Mouse (Mus musculus): Measurements from ENCODE around the gene Mtif2.
"Not testable (repeated sequence)": the region's sequence is repeated elsewhere in the genome, so short reads cannot be mapped to it uniquely, and the experiment has no call there.

Mtif2 gene

DNA sequence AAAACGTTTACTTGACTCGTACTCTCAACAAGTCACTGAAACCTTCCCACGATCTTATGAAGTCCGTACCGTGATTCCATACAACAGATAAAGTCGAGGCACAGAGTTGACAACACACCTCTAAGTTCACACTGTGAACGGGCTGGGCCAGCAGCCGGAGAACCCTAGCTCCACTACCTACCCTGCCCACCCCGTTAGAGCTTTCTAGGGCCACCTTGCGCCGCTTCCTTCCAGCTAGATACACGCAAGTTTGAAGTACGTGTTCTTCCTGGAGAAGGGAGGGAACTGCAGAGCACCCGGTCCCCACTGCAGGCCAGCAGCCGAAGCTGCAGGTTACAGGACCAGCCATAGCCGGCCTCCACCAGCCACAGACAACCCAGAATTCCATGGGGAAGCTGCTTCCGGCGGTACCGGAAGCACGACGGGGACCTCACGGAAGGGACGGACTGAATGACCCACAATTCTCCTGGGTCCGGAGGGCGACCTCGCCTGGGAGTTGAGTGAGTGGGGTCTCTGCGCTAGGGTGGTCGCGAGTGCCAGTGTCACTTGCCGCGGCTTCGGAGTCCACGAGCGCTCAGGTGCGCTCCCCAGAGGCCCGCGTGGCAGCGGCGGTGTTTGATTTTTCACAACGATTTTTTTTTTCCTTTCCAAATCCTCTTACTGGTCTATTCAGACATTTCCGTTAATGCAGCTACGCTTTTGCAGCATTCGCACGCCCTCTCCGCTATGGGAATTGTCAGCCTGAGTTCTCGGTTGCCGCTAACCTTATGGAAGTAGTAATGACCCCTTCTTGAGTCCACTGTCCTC lies at the start of gene Mtif2:
Gene Mtif2, plus strand, starts transcription at position 421 of the 807 bp plus-strand sequence.
- peak; percentile 67 for DNase-seq (ENCODE audit: low read depth, low spot score)

DNA sequence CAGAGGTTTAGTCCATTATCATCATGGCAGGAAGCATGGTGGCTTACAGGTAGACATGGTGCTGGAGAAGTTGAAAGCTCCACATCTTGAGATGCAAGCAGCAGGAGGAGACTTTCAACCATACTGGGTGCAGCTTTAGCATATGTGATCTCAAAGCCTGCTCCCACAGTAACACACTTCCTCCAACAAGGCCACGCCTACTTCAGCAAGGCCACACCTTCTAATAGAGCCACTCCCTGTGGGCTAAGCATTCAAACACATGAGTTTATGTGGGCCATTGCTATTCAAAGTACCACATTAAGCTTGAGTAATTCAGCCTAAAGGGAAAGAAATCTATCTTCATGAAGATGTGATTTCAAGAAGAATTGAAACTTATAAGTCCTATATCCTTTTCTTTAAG lies 33.1 kb upstream of the Mtif2 start:
- no peak for DNase-seq (ENCODE audit: low read depth, low spot score)

DNA sequence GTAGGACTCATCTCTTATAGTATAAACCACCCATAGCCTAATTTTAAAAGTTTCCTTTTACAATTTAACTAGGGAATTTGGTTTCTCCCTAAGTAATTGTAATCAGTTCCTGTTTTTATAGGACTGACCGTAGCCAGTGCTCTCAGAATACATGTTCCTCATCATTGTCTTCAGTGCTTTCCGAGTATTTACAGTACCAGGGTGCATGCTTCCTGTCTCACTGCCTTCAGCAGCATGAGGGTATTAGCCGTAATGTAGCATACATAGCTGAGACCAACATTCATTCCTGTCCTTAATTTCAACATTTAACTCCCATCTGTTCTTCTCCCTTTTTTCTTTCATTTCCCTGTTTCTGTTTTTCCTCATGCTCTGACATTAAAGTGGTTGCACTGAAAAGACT lies 29.2 kb upstream of the Mtif2 start:
- no peak for DNase-seq (ENCODE audit: low read depth, low spot score)

DNA sequence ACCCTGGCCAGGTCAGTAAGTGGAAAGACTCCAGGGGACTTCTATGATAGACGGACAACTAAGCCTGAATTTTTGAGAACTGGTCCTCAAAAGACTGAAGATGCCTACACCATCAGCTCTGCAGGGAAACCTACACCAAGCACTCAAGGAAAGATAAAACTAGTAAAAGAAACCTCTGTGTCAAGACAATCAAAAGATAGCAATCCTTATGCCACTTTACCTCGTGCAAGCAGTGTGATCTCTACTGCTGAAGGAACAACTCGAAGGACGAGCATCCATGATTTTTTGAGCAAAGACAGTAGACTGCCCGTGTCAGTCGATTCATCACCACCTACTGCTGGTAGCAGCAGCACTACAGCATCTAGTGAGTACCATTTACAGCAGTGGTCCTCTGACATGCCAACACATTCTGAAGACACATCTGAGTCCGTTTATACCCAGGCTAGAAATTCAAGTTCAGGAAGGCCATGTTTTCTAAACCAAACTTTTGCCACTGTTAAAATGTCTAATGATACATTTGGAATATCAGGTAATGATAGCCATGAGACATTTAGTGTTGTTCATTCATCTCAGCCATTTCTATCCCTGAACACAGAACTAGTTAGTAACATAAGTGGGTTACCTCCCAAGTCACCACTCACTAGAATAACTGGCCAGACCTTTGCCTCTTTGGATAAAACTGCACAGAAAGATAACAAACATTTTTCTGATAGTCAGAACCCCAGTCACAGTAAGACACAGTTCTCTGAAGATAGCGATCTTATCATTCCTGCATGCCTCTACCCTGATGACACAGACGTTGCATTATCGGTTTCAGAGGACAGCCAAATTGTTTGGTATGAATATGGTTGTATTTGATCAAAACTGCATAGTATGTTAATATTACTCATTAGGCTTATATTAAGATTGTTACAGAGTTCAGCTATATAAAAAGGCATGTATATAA lies 22.0 kb upstream of the Mtif2 start:
- DNase-seq (ENCODE audit: low read depth, low spot score), result no peak

DNA sequence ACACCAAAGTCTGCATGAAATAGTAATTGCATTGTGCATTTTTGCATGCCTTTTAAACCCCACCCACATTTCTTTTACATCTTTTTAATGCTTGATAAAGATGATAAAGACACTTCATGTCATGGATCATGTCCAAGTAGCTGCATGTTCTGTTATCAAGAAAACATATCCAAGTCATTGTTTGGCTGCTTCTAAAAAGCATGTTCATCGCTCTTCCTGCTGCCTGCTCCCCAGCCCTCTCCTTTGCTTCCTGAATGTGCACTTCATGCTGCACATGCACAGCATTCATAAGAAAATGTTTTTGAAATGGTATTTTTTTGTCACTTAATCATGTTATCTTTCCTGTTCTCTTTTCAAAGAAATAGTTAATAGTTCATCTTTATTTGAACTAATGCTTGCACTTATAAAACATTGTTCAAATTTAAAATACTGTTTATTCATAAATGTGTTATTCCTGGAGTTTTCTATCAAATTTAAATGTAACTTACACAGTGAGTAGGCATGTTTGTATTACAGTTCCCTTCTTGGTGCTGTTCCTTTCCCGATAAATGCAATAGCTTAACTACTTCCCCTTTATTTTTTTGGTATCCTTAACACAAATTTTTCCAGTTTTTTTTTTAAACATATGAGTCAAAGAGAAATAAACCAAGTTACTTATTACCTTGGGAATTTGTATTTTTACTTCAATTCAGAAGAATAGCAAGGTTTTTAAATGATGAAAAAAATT lies 21.1 kb upstream of the Mtif2 start:
- DNase-seq (ENCODE audit: low read depth, low spot score), result no peak

DNA sequence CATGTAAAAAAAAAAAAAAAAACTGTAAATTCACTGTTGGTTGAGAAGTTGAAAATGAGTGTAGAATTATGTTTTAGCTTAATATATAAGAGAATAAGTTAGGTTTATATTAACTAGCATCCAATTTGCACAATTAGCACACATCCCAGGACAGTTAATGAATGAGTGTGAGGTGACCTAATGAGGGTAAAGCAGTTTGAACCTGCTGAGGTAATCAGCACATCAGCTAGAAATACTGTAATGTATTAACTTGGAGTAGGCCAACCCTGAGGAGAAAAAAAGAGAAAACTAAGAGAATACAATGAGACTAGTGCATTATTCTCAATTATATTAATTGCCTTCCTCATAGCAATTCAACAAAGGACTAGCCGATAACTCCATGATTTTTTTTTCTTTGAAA lies 16.8 kb upstream of the Mtif2 start:
- no peak for DNase-seq (ENCODE audit: low read depth, low spot score)

DNA sequence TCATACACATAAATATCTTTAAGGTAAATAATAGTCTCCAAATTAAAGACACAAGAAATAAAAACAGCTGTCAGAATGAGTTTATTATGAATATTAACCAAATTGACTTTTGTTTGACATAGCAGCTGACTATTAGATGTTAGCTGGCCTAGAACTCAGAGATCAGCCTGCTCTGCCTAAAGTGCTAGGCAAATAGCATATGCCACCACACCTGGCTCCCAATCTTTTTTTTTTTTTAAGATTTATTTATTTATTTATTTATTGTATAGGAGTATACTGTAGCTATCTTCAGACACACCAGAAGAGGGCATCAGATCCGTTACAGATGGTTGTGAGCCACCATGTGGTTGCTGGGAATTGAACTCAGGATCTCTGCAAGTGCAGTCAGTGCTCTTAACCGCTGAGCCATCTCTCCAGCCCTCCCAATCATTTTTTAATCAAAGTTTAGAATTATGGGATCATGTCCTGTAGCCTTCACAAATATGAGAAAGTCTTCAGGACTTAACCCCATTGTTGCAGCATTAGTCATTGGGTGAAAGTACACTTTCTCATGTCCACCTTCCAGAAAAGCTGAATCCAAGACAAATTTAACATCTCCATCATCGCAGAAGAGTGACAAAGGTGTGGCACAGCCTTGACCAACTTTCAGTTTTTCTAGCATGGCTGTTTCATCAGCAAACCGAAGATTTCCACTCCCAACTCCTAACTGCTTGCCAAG lies 13.2 kb upstream of the Mtif2 start:
- no peak for DNase-seq (ENCODE audit: low read depth, low spot score)

DNA sequence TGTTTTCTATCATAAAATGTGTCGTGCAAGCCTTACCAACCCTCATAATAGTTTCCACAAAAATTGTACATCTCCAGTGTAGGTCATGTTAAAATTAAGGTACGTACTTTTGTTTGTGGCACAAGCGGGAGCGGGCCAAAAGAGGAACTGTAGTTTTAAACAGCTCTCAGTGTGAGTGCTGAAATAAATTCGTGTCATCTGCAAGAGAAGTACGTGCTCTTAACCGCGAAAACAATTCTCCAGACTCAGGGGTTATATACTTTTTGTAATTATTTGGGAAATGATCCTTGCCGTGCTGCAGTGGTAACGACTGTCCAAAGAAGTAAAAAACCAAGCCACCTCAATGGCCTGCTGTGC lies 11.9 kb upstream of the Mtif2 start:
- DNase-seq (ENCODE audit: low read depth, low spot score), result no peak

DNA sequence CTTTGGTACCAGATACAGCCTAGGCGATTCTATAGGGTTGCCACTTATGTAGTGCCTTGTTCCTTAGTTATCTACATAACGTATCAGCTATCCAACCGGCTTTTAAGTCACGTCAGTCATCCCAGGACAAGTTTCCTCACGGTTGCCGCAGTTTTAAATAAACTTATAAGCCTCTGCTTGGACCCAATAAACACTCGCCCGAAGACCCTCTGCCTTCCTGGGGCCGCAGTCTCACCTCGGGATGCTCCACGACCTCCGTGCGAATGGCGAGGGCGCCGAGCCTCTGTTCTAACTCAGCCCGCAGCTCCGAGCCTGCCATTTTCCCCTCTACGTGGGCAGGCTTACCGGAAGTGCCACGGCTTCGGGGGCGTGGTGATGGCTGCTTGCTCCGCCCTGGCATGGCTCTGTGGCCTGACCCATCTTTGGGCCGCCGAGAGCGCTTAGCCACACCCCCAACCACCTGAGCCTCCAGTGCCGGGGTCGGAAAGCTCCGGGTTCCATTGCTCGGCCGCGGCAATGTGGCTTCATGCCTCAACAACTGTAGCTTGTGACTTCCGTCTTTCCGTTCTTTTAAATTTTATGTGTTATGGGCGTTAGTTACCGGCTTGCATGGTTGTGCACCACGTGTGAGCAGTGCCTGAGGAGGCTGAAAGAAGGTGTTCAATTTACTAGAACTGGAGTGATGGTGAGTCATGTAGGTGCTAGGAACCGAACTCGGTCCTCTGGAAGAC lies 11.4 kb upstream of the Mtif2 start, which contains the start of gene Prorsd1:
Gene Prorsd1, minus strand, starts transcription at position 352 of the 731 bp plus-strand sequence.
- peak; percentile 93 for DNase-seq (ENCODE audit: low read depth, low spot score)

DNA sequence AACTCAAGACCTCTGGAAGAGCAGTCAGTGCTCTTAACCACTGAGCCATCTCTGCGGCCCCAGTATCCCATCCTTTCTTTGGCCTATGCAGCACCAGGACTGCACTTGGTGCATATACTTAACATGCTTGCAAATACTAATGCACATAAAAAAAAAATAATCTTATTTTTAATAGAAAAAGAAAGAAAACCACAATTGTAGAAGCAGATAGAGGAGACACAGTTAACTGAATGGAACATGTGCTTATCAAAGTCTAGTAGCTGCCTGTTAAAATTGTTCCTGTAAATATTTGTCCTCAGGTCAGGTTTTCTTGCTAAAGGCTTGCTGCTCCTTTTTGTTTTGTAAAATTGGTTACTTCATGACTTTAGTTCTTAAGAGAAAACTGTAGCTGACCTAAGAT lies 12.0 kb downstream of the Mtif2 start:
- DNase-seq (ENCODE audit: low read depth, low spot score), result no peak

DNA sequence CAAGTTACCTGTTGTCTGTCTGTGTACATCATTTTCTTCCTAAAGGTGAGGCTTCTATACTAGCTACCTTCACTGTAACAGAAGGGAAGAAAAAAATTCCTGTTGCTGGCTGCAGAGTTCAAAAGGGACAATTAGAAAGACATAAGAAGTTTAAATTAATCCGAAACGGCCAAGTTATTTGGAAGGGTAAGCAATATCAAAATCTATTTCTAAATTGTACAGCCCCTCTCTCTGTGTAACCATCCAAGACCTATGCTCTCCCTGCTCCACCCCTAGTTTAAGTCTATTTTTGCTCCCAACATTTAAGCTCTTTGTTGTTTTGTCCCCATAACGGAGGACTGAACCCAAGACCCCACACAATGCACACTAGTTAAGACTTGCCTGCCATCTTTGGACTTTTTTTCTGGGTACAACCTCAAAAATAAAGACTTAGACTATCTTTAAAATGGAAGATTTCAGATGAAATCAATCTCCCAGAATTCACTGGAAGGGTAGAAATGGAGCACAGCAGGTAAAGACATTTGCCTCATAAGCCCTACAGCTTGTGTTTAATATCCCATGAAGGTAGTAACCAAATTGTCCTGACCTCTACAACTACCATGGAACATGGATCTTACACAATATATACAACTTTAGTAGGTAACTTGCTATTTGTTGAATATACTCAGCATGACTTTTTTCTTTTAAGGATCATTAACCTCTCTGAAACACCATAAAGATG lies 18.2 kb downstream of the Mtif2 start:
- no peak for DNase-seq (ENCODE audit: low read depth, low spot score)

DNA sequence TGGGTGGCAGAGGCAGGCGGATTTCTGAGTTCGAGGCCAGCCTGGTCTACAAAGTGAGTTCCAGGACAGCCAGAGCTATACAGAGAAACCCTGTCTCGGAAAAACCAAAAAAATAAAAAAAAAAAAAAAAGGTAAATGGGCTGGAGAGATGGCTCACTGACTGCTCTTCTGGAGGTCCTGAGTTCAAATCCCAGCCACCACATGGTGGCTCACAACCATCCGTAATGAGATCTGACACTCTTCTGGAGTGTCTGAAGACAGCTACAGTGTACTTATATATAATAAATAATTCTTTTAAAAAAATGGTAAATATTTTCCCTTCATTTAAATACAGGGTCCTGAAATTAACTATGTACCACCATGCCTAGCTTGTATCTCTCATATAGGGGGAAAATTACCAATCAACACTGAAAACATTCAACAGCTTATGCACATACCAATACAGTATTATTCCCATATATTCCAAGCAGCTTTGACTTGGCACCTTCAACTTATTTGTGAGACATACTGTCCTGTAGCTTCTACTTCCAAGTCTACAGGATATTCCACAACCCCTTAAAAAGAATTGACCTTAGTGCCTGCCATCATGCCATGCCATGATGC lies 19.0 kb downstream of the Mtif2 start:
- DNase-seq (ENCODE audit: low read depth, low spot score), result not testable (repeated sequence)

DNA sequence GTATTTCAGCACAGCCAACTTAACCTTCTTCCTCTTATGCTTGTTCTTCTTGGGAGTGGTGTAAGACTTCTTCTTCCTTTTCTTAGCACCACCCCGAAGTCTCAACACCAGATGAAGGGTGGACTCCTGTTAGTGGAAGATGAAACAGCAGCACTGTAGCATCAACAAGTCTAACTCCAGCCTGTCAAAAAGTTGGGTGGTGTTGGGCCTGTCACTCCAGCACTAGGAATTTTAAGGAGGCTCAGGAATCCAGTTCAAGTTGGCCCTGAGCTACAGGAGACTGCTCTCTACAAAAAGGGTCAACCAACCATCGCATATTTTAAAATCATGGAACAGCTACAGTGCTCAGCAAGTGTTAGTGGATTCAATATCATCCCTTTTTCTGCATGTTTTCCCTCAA lies 20.1 kb downstream of the Mtif2 start:
- not testable (repeated sequence) for DNase-seq (ENCODE audit: low read depth, low spot score)

DNA sequence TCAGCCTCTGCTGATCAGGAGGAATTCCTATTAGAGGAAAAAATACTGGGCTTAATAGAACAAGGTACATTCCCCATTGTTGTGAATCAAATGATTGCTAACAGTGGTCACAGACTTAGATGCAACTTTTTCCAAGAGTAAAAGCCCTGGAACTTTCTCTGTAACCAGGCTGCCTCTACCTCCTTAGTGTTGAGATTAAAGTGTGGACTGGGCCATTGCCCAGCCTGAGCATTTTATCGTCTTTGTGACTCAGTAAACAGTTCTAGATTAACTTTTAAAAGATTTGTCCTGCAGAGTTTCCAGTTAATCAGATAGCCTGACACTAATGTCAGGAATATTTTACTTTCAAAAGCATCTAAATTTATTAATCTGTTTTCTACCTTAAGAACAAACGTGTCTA lies 20.6 kb downstream of the Mtif2 start:
- no peak for DNase-seq (ENCODE audit: low read depth, low spot score)

DNA sequence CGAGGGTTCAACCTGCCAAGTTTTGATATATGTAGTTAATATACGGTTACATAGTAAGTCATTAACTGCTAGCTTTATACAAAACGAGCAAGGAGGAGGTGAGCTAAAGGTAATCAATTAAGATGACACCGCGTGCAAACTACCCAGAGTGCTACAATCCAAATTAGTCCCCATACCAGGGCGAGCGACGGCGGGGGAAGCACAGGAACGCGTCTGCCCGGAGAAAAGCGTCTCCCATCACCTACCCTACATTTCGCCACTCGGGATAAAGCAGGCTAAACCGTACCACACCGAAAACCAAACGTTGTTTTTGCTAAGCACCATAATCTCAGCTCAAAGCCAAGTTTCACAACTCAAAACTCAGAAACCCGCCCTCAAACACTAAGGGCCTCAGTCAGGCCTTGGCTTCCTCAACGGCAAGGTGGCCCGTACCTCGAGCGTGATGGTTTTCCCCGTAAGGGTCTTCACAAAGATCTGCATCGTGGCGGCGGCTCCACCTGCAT lies 21.1 kb downstream of the Mtif2 start:
- DNase-seq (ENCODE audit: low read depth, low spot score), result no peak

DNA sequence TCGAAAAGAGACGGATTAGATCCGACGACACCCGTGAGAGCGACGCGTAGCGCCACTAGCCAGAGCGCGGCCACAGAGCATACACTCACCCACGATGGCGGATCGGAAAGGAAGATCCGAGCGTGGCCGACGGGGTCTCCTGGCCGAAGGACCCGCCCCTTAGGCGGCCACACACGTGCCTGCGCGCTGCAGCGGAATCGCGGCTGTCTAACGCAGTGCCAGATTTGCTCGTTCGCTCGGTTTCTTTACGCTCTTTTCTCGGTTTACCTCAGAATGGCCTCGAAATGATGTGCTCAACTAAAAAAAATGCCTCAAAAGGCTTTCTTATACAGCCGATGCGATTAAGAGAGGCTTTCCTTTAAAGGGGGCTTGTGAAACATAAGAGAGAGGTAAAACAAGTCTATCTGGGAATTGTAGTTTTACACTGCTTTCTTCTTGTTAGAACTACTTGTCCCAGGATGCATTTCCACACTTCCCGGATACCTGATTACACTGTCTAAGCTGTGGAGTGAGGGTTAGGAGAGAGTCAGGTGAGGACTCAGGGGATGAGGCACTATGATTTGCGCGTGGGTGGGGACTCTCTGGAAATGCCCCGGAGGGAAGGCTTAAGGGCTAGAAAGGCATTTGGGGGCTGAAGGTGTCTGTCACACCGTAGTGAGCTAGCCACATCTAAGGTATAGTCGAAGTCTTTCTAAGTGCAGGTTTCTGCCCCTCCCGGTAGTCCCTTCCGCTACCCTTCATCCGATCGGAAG lies 21.7 kb downstream of the Mtif2 start, which contains the start of the genes Clhc1 and Rps27a:
Gene Clhc1, plus strand, starts transcription at position 199 of the 752 bp plus-strand sequence.
Gene Rps27a, minus strand, starts transcription at position 358 of the 752 bp plus-strand sequence.
- peak; percentile 95 for DNase-seq (ENCODE audit: low read depth, low spot score)

DNA sequence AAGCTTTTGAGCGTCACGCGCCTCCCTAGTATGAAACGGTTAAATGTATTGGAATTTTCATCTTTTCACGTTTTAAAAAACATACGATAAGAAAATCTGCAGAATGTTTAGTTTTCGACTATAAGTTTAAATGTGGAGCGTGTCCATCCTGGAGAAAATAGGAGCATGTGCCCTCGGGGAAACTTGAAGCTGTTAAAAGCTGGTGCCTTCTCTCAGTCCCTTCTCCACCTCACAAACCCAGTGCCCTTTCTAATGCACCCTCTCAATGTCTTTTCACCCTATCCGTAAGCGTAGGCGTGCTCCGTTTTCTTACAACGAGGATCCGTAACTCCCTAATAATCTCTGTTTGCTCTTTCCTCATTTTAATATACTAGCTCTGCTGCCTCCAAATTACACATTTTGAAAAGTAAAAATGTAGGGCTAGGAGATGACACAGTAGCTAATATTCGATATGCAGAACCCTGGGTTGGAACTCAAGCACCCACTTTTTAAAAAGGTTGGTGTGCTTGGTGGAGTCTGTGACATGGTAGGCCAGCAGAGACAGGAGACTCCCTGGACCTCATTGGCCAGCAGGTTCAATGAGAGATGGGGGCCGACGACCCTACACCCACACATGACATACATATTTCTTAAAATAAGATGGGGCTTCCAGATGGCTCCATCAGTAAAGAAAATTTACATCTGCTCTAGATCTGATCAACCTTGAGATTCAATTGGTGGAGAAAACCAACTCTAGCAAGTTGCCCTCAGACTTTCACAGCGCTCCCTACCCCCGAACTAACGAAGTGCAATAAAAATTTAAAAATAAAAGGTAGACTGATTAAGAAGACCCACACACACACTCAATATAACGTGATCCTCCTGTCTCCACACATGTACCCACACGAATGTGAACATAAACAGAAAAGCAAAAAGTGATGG lies 22.6 kb downstream of the Mtif2 start:
- DNase-seq (ENCODE audit: low read depth, low spot score), result peak; percentile 9

Data from CD4-positive helper T cell, adult 2 months (primary cell).